Mouse (Mus musculus) testis, adult 2 months (tissue): ENCODE results near the gene Jph3. TPM values are rescaled to one million over a fixed set of nuclear protein-coding genes. Genes with fewer than 3 reads are reported as not detected.

Experiments
- H3K27ac ChIP-seq: fragments of 200-500 bp; 2 replicates; pipeline ENCODE4 v1.5.1; 2012; ENCODE audit warnings: low read depth, low read length; ENCODE audit not compliant: control insufficient read depth, insufficient read depth
- H3K27me3 ChIP-seq: fragments of 200-500 bp; 2 replicates; pipeline ENCODE4 v1.6.1; 2012; ENCODE audit warnings: mild to moderate bottlenecking, low read length, moderate library complexity; ENCODE audit not compliant: control insufficient read depth, insufficient read depth
- H3K36me3 ChIP-seq: fragments of 200-500 bp; 2 replicates; pipeline ENCODE4 v1.6.1; 2012; ENCODE audit warnings: mild to moderate bottlenecking, low read length; ENCODE audit not compliant: control insufficient read depth, insufficient read depth
- H3K4me1 ChIP-seq: fragments of 200-500 bp; 2 replicates; pipeline ENCODE4 v1.6.1; 2012; ENCODE audit warnings: low read length; ENCODE audit not compliant: control insufficient read depth, insufficient read depth
- H3K4me3 ChIP-seq: fragments of 200-500 bp; 2 replicates; pipeline ENCODE4 v1.5.1; 2012; ENCODE audit warnings: low read depth, mild to moderate bottlenecking, low read length, moderate library complexity, mixed read lengths; ENCODE audit not compliant: control insufficient read depth
- CTCF ChIP-seq: fragments of 200-500 bp; IDR thresholded peaks from 2 replicates; pipeline ENCODE4 v1.5.1; 2012; ENCODE audit warnings: low read depth, mild to moderate bottlenecking, inconsistent platforms, low read length, moderate library complexity; ENCODE audit not compliant: control insufficient read depth, insufficient read depth, insufficient replicate concordance
- POLR2A ChIP-seq: fragments of 200-500 bp; IDR thresholded peaks from 2 replicates; pipeline ENCODE4 v1.6.1; 2012; ENCODE audit warnings: low read depth, mild to moderate bottlenecking, inconsistent platforms, low read length, moderate library complexity; ENCODE audit not compliant: control insufficient read depth
- polyA plus RNA-seq: library from polyadenylated mRNA; depleted of rRNA; stranded (reverse); fragments of >200 nt; gene quantifications from 2 replicates; pipeline ENCODE4 v1.2.3, GENCODE M21; 2012

Jph3 gene
- polyA plus RNA-seq, 1 experiment, result 3.1 TPM

- Histone ChIP-seq H3K27me3 (no peaks in the 10 kb centered on the region), H3K4me3 (no peak overlapping the region)
- TF ChIP-seq CTCF (no peak), POLR2A (no peak)
Measured at GRCm38 (mm10) chr8:121749501-121749900, 20.1 kb downstream of the Jph3 start.

DNA sequence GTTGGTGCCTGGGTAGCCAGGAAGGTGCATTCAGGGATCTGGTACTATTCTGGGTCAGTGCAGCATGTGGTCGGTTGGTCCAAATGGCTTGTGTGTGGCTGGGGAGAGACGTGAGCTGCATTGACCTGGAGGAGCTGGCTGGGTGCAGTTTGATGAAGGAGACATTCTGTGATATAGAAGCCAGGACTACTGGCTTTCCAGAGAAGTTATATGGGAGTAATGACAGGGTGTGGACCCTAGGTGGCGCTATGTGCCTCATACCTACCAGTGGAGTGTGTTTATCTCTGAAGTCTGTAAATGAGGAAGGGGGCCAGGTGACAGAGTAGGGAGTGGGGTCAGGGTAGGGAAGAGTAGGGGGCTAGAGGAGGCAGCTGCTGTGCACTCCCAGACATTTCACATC, 21.1 kb downstream of the Jph3 start:
- TF ChIP-seq CTCF (peak; percentile 25; the same call in 1 of the 2 replicates), POLR2A (no peak)
- peaks cover 2% of the 10 kb centered on the region; the same call in 1 of the 2 replicates for H3K4me1 ChIP-seq
- no peaks in the 10 kb centered on the region for H3K36me3 ChIP-seq
- H3K4me3 ChIP-seq, result no peak overlapping the region
- H3K27me3 ChIP-seq, result no peaks in the 10 kb centered on the region
- no peak overlapping the region for H3K27ac ChIP-seq

More at GRCm38 (mm10) chr8:121749501-121749900, 20.1 kb downstream of the Jph3 start:
- Histone ChIP-seq H3K36me3 (no peaks in the 10 kb centered on the region), H3K27ac (no peak overlapping the region), H3K4me1 (peaks cover 2% of the 10 kb centered on the region; the same call in 1 of the 2 replicates)

DNA sequence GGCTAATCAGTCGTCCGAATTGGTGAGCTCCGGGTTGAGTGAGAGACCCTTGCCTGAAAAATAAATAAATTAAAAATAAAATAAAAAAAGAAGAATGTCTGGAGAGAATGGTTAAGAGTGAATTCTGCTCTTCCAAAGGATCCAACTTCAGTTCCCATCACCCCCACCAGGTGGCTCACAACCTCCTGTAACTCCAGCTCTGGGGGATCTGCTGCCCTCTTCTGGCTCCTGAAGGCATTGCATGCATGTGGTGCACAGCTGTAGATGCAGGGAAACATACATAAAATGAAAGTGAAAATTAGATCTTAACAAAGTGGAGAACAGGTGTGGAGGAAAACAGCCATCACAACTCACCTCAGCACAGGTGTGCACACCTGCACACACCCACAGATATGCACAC, 22.0 kb downstream of the Jph3 start:
- Histone ChIP-seq H3K27ac (no peak overlapping the region), H3K27me3 (no peaks in the 10 kb centered on the region), H3K36me3 (no peaks in the 10 kb centered on the region), H3K4me1 (peaks cover 2% of the 10 kb centered on the region; the same call in 1 of the 2 replicates), H3K4me3 (no peak overlapping the region)
- TF ChIP-seq CTCF (peak; percentile 97), POLR2A (no peak)

DNA sequence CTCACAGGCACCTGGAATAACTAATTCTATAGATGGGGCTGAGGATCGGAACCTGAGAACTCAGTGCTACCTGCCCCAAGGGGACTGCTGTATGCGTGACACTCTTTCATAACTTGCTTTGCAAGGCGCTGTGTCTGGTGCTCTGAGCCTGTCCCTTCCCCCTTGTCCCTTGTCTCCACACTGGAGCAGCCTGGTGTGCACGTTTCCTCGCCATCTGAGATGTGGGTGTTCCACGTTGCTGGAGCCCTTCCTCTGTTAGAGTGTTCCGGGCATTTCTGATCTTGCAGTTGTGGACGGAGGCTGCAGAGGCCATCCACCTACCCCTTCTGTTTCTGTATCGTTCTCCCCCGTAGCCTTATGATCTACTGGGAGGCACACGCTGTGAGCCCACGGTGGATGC, 29.0 kb downstream of the Jph3 start:
- no peaks in the 10 kb centered on the region for H3K27me3 ChIP-seq
- no peak overlapping the region for H3K27ac ChIP-seq
- no peaks in the 10 kb centered on the region for H3K36me3 ChIP-seq
- no peak overlapping the region for H3K4me3 ChIP-seq
- TF ChIP-seq POLR2A, result no peak
- TF ChIP-seq CTCF, result no peak
- H3K4me1 ChIP-seq, result peaks cover 6% of the 10 kb centered on the region; the same call in 1 of the 2 replicates

- no peak overlapping the region for H3K27ac ChIP-seq
- TF ChIP-seq POLR2A, result no peak
- no peak for TF ChIP-seq CTCF
- H3K27me3 ChIP-seq, result no peaks in the 10 kb centered on the region
- no peak overlapping the region for H3K4me3 ChIP-seq
- H3K4me1 ChIP-seq, result peaks cover 6% of the 10 kb centered on the region; the same call in 1 of the 2 replicates
- H3K36me3 ChIP-seq, result no peaks in the 10 kb centered on the region
Measured at GRCm38 (mm10) chr8:121760484-121760883, 31.1 kb downstream of the Jph3 start.

GRCm38 (mm10) chr8:121761480-121761879, 32.1 kb downstream of the Jph3 start:
- peaks cover 6% of the 10 kb centered on the region; the same call in 1 of the 2 replicates for H3K4me1 ChIP-seq
- no peaks in the 10 kb centered on the region for H3K36me3 ChIP-seq
- no peak overlapping the region for H3K4me3 ChIP-seq
- TF ChIP-seq CTCF (no peak), POLR2A (0 out of 2 replicates have a peak, but pooled peaks have one; percentile 22)
- no peak overlapping the region for H3K27ac ChIP-seq
- no peaks in the 10 kb centered on the region for H3K27me3 ChIP-seq

DNA sequence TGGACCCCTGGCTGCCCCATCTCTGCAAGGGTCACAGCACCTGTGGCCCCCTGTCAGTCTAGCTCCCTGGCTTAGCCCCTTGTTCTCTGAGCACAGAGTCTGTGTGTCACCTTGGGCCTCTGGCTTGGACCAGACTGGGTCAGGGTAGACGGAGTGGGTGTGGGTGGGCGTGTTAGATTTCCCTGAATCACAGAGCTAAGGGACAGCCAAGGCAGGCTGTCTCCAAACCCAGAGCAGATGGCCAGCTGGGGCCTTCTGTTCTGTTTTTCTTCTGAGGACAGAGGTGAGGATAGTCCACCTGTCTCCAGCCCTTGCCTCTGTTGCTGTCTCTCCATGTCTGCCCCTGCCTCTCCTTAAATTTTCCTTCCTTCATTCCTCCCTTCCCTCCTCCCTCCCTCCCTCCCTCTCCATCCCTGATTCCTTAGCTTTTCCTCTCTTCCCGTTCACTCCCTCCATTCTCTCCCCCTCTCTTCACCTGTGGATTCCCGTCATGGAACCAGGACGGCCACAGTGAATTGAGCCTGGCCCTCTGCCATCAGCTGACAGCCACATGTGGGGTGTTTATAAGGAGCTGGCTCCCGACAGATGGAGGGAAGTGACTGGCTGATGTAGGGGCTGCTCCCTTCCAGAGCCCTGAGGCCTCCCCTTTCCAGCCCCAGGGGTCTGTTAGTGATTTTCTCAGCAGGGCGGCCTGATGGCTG, 33.7 kb downstream of the Jph3 start:
- TF ChIP-seq CTCF, result no peak
- TF ChIP-seq POLR2A, result no peak

More for the DNA sequence above, 33.7 kb downstream of the Jph3 start:
- Histone ChIP-seq H3K36me3 (no peaks in the 10 kb centered on the region), H3K27me3 (no peaks in the 10 kb centered on the region), H3K27ac (no peak overlapping the region), H3K4me1 (peaks cover 6% of the 10 kb centered on the region; the same call in 1 of the 2 replicates), H3K4me3 (no peak overlapping the region)
